Mouse (Mus musculus) lung, embryonic 15.5 days (tissue): ENCODE results near the gene Enpp6. TPM values are rescaled to one million over a fixed set of nuclear protein-coding genes. Genes with fewer than 3 reads are reported as not detected.

Experiments used
- ATAC-seq: fragments of 200-750 bp; cut with Nextera tagmentation; 2 replicates; pipeline ENCODE4 v1.8.0; 2017; ENCODE audit warnings: moderate number of reproducible peaks, borderline replicate concordance; ENCODE audit not compliant: low FRiP score, low TSS enrichment; ENCODE audit errors: extremely low read depth
- H3K27ac ChIP-seq: fragments of 300-500 bp; sonication (generic); 2 replicates; pipeline ENCODE4 v1.5.1; 2015; ENCODE audit warnings: moderate library complexity, mild to moderate bottlenecking, inconsistent platforms
- H3K27me3 ChIP-seq: fragments of 300-500 bp; sonication (generic); 2 replicates; pipeline ENCODE4 v1.6.1; 2015; ENCODE audit warnings: inconsistent platforms
- H3K36me3 ChIP-seq: fragments of 300-500 bp; sonication (generic); 2 replicates; pipeline ENCODE4 v1.6.1; 2015; ENCODE audit warnings: inconsistent platforms
- H3K4me1 ChIP-seq: fragments of 300-500 bp; sonication (generic); 2 replicates; pipeline ENCODE4 v1.6.1; 2015; ENCODE audit warnings: inconsistent platforms
- H3K4me2 ChIP-seq: fragments of 300-500 bp; sonication (generic); 2 replicates; pipeline ENCODE4 v1.6.1; 2015; ENCODE audit warnings: inconsistent platforms, mild to moderate bottlenecking, moderate library complexity
- H3K4me3 ChIP-seq: fragments of 300-500 bp; sonication (generic); 2 replicates; pipeline ENCODE4 v1.5.1; 2015; ENCODE audit warnings: mild to moderate bottlenecking, inconsistent platforms
- H3K9ac ChIP-seq: fragments of 300-500 bp; sonication (generic); 2 replicates; pipeline ENCODE4 v1.6.1; 2015; ENCODE audit warnings: inconsistent platforms
- H3K9me3 ChIP-seq: fragments of 300-500 bp; sonication (generic); 2 replicates; pipeline ENCODE4 v1.6.1; 2016; ENCODE audit warnings: inconsistent platforms
- WGBS: fragments of 180-500 bp; shearing (Covaris S2); methylation state at CpG from one replicate; pipeline ENCODE4 v1.1.7; 2015; 5-methylcytosine and 5-hydroxymethylcytosine counted together
- polyA plus RNA-seq: library from polyadenylated mRNA; unstranded; fragments of >200 nt; fragmentation: Nextera tagmentation; extraction: Ambion mirVana; gene quantifications from 2 replicates; pipeline ENCODE4 v1.2.1, GENCODE M21; 2015

The Enpp6 gene
- polyA plus RNA-seq, 1 experiment from 2014 or later, result 0.47 TPM

GRCm38 (mm10) chr8:47145258-47145657 lies 158.6 kb downstream of the Enpp6 start:
- Histone ChIP-seq H3K4me3 (no peak overlapping the region), H3K9ac (no peak overlapping the region), H3K4me2 (no peak overlapping the region), H3K27me3 (no peaks in the 10 kb centered on the region), H3K4me1 (no peaks in the 10 kb centered on the region), H3K27ac (no peak overlapping the region), H3K9me3 (no peaks in the 10 kb centered on the region), H3K36me3 (no peaks in the 10 kb centered on the region)
- WGBS, result 84% methylated on average over 9 of the region's 9 CpGs
- no peak for ATAC-seq

Other genes starting within 250 kb of the Enpp6 start
- 30.2 and 33.7 TPM in 2 replicates for gene Irf2, start 247.2 kb upstream of the Enpp6 start, polyA plus RNA-seq